Mouse (Mus musculus): Measurements from ENCODE around the gene Acer3.

- no peak for TF ChIP-seq ZC3H11A (IDR thresholded peaks at IDR 0.05; ENCODE audit: borderline replicate concordance, low read depth, low read length)
- TF ChIP-seq HCFC1 (IDR thresholded peaks at IDR 0.05; ENCODE audit: borderline replicate concordance, insufficient read depth, low read length): no peak
Observed at GRCm38 (mm10) chr7:98323288-98324019, 2.4 kb upstream of the Acer3 start.

Data from ES-E14 (cell line).